Mouse (Mus musculus): Measurements from ENCODE around the gene Fam163a.

DNA sequence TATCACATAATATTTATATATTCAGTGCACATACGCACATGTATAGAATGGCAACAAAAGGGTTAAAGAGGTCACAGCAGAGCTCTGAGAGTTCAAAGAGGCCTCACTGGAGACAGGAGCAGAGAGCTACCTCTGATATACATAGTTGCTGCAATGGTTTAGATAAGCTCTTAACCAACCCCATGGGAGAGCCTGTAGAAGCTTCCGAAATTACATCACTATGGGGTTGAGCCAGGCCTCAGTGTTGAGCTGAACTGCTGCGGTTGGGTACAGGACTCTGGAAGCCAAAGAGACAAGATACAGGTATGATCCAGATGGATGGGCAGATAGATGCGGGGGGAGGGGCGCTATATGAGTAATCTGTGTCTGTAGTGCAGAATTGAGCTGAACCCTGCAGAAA is 8.1 kb upstream of the Fam163a start:
- TF ChIP-seq CTCF (IDR thresholded peaks at IDR 0.05; ENCODE audit: insufficient read depth, low read length) (no peak), POLR2A (IDR thresholded peaks at IDR 0.05; ENCODE audit: borderline replicate concordance, extremely low read depth, low read depth, low read length) (no peak)
